Mouse (Mus musculus): ENCODE measurements around the gene Lrrc39. TPM values are rescaled to one million over a fixed set of nuclear protein-coding genes. Genes with fewer than 3 reads are reported as not detected.
"Not testable (repeated sequence)": the region's sequence is repeated elsewhere in the genome, so short reads cannot be mapped to it uniquely, and the experiment has no call there.

Lrrc39 gene
- total RNA-seq (2021) = 10 to 100 TPM; 73.5 to 78.8 TPM

GRCm38 (mm10) chr3:116562408-116563094 lies at the start of gene Lrrc39:
Gene Lrrc39 (plus strand): TSS chr3:116562973.
- intact Hi-C loops (cut with DNase I) = no loop called here
- DNase-seq = peak; percentile 61

GRCm38 (mm10) chr3:116520141-116520761 lies 42.5 kb upstream of the Lrrc39 start:
- DNase-seq = no peak
- intact Hi-C loops (cut with DNase I) = no loop called here

- intact Hi-C loops (cut with DNase I) = no loop called here
Measured at GRCm38 (mm10) chr3:116529741-116530140, 33.0 kb upstream of the Lrrc39 start.

GRCm38 (mm10) chr3:116530826-116531225 lies 31.9 kb upstream of the Lrrc39 start:
- intact Hi-C loops (cut with DNase I) = no loop called here
- peak in 1 of 2 experiments; percentile 39 for DNase-seq

More at GRCm38 (mm10) chr3:116529741-116530140, 33.0 kb upstream of the Lrrc39 start:
- DNase-seq = no peak

DNA sequence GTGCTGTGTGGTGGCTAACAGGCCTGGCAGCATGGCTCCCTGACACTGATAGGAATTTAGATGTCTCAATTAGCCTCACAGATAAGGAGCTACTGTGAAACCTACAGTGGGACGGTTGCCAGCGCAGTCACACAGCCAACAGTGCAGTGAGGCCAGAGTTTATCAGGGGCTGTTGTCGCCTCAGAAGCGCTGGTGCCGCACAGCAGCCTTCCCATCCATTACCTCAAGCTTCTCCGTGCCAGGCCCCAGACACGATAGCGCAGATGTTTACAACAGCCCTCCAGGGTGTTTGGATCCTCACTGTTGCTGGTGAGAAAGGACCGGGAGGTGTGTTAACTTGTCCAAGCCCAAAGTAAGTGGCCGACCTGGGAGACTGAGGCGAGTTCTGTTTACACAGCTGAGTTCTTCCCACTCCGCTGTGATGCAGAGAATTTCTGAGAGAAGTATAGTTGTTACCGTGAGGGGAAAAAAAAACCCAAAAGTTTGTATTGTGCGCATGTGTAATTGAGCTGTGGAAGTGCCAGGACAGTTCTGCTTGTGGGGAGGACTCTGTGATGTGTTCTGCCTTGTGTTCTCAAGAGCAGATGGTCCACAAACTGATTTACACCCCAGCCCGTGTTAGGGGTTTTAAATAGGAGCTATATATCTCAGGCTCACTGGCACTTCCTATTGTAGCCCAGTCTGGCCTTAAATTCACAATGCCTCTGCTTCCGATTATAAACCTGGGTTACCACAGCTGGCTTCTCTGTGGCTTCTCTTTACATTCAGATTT lies 26.2 kb upstream of the Lrrc39 start:
- peak; percentile 69 to 81 for DNase-seq
- intact Hi-C loops (cut with DNase I) = no loop called here

DNA sequence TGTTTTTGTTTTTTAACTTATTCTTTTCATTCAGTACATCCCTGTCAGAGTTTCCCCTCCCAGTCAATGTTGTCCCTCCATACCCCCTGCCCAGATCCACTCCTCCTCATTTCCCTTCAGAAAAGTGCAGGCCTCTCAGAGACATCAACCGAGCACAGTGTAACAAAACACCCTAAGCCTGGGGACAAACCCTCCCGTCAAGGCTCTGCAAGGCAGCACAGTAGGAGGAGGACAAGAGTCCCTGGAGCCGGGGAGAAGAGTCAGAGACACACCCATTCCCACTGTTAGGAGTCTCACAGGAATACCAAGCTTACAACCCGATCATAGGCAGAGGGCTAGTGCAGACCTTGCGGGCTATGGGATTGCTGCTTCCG lies 25.6 kb upstream of the Lrrc39 start:
- intact Hi-C loops (cut with DNase I) = no loop called here
- DNase-seq = no peak

- intact Hi-C loops (cut with DNase I) = no loop called here
- no peak for DNase-seq
Measured at GRCm38 (mm10) chr3:116542070-116542469, 20.7 kb upstream of the Lrrc39 start.

DNA sequence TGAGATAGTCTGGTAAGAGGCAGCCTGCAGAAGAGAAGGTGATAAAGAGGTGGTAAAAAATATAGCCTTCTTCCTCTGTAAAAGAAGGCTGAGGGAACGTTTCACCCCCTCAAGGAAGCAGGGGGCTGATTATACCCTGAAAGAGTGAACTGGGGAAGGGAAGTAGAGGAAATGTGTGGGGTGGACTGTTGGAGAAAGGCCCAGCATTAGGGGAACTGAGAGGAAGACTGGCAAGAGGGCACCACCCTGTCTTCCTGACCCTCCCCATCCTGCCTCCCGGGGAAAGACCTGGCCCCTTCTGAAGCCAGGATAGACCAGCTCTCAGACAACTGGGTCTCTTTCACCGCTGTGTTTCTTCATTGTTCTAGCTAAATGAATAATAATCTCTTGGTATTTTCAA lies 20.2 kb upstream of the Lrrc39 start:
- DNase-seq = no peak
- intact Hi-C loops (cut with DNase I) = no loop called here

DNA sequence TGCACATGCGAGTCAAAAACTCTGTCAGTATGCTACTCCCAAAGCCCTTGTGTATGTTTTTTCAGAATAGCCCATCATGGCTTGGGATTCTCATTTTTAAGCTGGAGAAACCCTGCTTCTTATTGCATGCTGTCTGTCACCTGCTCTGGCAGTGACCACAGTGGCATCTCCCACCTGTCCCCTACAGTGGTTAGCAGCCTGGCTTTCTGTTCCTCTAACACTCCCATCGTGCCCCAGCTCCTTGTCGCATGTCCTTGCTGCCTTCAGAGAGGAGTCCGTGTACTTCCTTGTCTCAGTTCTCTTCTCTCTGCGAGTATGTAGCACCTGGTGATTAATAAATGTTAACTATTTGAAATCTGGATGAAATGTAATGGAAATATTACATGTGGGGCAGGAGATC lies 15.3 kb upstream of the Lrrc39 start:
- DNase-seq = no peak
- intact Hi-C loops (cut with DNase I) = no loop called here

GRCm38 (mm10) chr3:116551362-116551761 lies 11.4 kb upstream of the Lrrc39 start:
- no peak for DNase-seq
- intact Hi-C loops (cut with DNase I) = no loop called here

- DNase-seq = peak in 1 of 2 experiments; percentile 25
- intact Hi-C loops (cut with DNase I) = not testable (repeated sequence)
Measured at GRCm38 (mm10) chr3:116561315-116561714, 1.5 kb upstream of the Lrrc39 start.

DNA sequence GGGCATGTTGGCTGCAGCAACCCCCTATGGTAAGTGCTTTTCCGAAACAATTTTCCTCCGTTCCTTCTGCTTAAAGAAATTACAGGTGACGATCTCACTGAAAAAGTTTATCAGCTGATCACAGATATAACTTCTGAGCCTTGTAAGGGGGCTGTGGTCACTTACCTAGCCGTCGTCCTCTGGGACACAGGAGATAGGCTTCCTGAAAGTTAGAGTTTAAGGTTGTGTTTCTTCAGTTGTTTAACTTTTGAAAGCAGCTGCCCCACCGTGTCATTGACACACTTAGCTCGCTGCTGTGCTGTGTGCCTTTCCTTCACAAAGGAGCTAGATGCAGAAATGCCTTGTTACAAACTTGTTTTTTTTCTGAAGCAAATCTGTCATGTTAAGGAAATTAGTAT lies 321 bp downstream of the Lrrc39 start:
- intact Hi-C loops (cut with DNase I) = no loop called here

GRCm38 (mm10) chr3:116570628-116571027 lies 7.9 kb downstream of the Lrrc39 start:
- intact Hi-C loops (cut with DNase I) = no loop called here
- DNase-seq = no peak

More for the DNA sequence above, 321 bp downstream of the Lrrc39 start:
- no peak for DNase-seq

DNA sequence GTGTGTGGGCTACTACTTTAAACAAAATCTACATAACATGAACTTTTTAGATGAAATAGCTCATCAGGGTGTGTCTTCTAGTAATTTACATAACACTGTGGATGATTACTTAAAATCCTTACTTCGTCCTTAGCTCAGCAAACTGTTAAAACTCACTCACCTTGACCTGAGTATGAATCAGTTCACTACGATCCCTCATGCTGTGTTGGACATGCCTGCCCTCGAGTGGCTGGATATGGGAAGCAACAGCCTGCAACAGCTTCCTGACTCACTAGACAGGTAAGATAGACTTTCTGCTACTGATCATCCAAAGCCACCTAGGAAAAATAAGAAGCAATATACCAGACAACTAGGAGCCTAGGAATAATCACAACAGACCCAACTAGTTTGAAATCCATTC lies 14.5 kb downstream of the Lrrc39 start:
- intact Hi-C loops (cut with DNase I) = loop anchor here (2.0 to 5.0 kb wide), 2 partner anchors 68 to 245 kb away; partner anchors contain the start of gene Rtca
- DNase-seq = peak in 1 of 2 experiments; percentile 21

DNA sequence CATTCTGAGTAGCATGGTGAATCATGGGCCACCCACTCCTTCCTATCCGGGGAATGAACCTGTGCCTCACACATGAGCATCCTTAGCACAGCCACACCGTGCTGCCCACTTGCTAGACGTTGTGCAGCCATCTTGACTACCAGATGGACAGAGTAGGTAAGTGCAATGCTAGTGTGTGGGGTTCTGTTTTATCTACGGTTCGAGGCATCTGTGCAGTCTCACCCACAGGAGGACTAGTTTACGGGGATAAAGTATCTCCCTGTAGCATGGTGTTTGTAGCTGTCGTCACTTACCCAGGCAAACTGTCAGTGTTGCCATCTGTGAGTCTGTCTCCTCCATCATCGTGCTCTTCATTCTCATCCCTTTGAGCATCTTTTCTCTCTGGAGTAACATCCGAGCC lies 19.4 kb downstream of the Lrrc39 start:
- DNase-seq = no peak
- intact Hi-C loops (cut with DNase I) = no loop called here

- intact Hi-C loops (cut with DNase I) = loop anchor here (2.0 to 10.0 kb wide), 4 partner anchors 87 to 262 kb away; partner anchors contain the start of gene Rtca
- DNase-seq = no peak
Measured at GRCm38 (mm10) chr3:116594076-116594727, 31.4 kb downstream of the Lrrc39 start.

GRCm38 (mm10) chr3:116594728-116595602 lies 32.2 kb downstream of the Lrrc39 start, which contains the start of gene Sass6:
Gene Sass6 (plus strand): TSS chr3:116594982.
- peak; percentile 99 to 100 for DNase-seq
- intact Hi-C loops (cut with DNase I) = loop anchor here (1.0 to 10.0 kb wide), 5 partner anchors 67 to 263 kb away; partner anchors contain the start of genes Mfsd14a and Rtca

GRCm38 (mm10) chr3:116595603-116595991 lies 32.8 kb downstream of the Lrrc39 start:
- intact Hi-C loops (cut with DNase I) = loop anchor here (1.0 to 10.0 kb wide), 3 partner anchors 67 to 239 kb away; partner anchors contain the start of gene Mfsd14a
- DNase-seq = no peak

DNA sequence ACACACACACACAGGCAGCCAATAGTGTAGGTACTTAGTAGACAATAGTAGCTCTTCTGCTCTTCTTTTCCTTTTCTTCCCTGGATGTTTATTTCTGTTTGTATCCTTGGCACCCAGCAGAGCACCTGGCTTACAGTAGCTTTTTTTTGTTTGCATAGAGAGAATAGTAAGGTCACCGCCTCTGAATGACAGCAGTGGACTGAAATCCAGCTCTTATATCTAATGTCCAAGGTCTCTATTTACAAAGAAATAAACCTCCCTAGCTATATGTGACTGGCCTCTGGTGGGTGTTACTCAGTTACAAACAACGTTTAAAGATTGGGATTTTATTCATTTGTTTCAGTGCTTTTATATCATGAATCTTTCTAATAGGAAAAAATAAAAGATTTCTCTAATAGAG lies 36.9 kb downstream of the Lrrc39 start:
- intact Hi-C loops (cut with DNase I) = loop anchor here (10.0 kb wide), 1 partner anchor 235 kb away; no protein-coding TSS in a partner anchor
- no peak for DNase-seq

GRCm38 (mm10) chr3:116601005-116601404 lies 38.2 kb downstream of the Lrrc39 start:
- intact Hi-C loops (cut with DNase I) = no loop called here
- DNase-seq = no peak
